Mouse (Mus musculus) left cerebral cortex, postnatal 25 days (tissue): ENCODE data around the gene Acer1. TPM values are rescaled to one million over a fixed set of nuclear protein-coding genes. Genes with fewer than 3 reads are reported as not detected.

Experiments
- DNase-seq, 2 experiments: peaks; one replicate each; pipeline ENCODE4 v3.0.0; 2022; ENCODE audit warnings: low spot score in 2 of 2, mixed read lengths in 1 of 2
- intact Hi-C: fragments of 180-260 bp; cut with DNase I; formaldehyde crosslinking; loops from one replicate; pipeline ENCODE4 v1.15.1; 2025
- total RNA-seq, 2 experiments: library from RNA; stranded (reverse); gene quantifications; 2 replicates each; pipeline ENCODE4 v1.2.3; 2021

The Acer1 gene
- not detected for total RNA-seq

DNA sequence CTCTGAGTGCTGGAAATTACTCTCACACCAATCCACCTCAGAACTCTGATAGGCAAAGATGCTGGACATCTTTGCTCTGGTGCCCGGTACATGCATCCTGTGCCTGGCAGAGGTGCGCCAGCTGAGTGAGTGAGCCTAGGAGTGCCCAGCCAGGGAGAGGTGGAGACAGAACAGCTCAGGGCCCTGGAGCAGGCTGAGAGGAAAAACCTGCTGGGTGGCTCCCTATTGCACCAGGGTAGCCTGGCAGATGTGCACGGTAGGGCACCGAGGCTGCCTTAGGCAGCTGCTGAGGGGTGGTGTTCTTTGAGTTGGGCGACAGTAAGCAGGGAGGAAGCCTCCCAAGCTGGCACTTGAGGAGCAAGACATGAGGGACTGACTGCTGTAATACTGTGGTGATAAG lies at the start of gene Acer1:
TSS of gene Acer1 (minus strand) at position 114 of the 400 bp plus-strand sequence.
- intact Hi-C loops, result no loop called here
- DNase-seq, result no peak

DNA sequence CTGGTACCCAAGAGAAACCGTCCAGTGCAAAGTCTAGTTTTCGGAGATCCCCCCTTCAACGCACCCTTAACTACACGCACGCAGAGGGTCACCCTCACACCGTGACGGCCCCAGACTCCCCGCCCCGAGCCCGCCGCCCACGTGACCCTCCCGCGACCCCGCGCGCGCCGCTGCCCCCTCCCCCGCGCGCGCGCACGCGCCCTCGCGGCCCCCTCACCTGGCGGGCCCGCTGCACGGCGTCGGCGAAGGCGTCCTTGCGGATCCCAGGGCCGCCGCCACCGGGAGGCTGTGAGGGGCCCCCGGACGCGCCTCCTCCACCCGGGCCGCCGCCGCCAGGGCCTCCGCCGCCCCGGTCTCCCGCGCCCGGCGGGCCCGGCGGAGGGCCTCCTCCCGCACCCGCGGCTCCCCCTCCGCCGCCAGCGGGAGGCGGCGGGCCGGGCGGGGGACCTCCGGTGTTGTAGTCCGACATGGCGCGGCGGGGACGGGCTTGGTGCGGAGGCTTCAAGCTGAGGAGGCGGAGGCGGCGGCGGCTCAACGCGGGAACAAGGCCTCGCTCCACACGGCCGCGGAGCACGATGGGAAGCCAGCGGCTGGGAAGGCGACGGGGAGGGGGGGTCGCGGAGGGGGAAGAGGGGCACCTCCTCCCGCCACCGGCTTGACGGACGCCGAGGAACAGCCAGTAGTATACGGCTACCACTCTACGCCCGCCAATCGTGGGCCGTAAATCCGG lies 49.2 kb upstream of the Acer1 start, which contains the start of gene Khsrp:
TSS of gene Khsrp (minus strand) at position 592 of the 730 bp plus-strand sequence.
- intact Hi-C loops, result loop anchor here (1.0 kb wide), 1 partner anchor 28 kb away; the partner anchor contains the start of genes Crb3 and Slc25a23
- DNase-seq, result peak in 1 of 2 experiments; percentile 28

DNA sequence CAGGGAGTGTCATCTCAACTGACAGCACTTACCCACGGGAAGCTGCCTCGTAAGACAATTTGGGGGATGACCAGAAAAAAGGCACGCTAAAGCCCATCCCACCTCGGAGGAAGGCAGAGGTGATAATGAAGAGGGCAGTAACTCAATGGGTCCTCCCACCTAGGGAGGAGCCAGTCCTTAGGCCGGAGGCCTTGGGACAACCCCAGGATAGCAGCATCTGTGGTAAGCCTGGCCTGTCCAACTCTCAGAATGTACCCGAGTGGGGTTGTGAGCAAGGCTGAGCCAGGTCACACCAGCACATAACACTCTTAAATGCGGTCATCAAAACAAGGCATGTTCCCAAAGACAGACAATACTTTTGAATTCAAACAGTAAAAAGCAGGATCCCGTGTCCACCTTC lies 47.8 kb upstream of the Acer1 start:
- no peak for DNase-seq
- intact Hi-C loops, result no loop called here

- intact Hi-C loops, result no loop called here
- no peak for DNase-seq
Observed at GRCm38 (mm10) chr17:57027471-57027870, 45.5 kb upstream of the Acer1 start.

DNA sequence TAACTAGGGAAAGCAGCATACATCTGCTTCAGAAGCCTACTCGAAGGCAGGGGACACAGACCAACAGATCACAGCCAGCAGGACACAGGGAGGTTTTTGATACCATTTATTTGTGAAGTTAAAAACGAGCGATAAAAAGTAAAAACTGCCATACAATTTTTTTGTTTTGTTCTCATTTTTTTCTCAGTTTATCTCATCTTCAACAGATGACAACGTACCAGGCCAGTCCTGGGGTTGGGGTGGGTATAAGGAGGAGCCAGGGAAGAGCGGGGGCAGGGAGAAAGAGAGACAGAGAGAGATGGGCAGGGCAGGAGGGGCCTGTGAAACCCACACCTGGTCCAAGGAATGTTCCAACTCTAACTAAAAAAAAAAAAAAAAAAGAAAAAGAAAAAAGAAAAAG lies 39.0 kb upstream of the Acer1 start:
- intact Hi-C loops, result no loop called here
- DNase-seq, result no peak

DNA sequence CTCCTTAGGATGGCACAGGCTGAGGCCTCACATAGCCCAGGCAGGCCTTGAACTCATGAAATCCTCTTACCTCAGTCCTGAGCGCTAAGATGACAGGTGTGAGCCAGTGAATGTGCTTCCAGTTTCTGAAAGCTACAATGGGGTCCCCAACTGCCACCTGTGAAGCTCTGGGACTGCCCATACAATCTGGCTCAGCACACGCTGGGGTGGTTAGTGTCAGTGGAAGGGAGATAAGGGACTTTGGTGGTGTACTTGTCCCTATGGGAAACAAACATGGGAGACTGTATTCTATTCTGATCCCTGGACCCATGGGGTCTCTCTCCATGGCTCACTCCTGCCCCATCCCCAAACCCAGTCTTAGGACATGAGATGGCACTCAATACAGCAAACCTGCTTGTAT lies 37.8 kb upstream of the Acer1 start:
- DNase-seq, result no peak
- intact Hi-C loops, result no loop called here

GRCm38 (mm10) chr17:57012245-57012795 lies 30.4 kb upstream of the Acer1 start:
- DNase-seq, result no peak

DNA sequence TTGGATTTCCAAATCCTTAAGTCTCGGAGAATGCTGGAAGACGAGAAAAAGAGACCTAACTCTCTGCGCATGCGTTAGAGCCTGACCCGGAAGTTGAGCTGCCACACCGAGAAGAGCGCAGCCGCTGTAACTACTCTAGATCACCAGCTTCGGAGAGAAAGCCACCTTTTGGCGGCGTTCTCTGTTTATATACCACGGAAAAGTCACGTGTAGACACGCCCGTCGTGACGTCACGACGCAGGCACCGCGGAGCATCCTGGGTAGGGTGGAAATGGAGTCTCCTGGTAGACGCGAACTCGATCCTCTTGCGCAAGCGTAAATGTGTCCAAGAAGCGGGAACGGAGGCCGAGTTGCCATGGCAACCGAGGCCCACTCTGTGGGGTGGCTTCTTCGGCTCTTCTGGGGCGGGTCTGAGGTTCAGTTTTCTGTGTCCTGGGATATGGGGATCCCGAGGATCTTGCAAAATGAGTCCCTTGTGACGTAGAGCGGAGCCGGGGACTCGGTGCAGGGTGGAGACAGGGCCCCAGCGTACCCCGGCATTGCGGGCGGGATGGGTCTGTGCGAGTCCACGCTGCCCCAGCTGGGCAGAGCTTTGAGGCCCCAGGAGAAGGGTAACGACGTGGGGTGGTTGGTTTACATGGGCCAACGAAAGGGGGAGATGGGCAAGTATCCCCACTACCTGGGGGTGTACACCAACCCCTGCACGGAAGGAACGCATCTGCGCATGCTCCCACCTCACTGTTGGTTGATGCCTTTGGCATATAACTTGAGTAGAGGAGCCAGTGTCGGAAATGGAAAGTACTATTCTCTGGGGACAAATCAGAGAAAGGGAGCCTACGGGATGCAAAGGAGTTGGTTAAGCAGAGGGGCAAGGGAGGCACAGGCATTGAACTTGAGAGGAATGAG lies 29.6 kb upstream of the Acer1 start, which contains the start of the genes Gtf2f1 and Gm17949:
TSS of gene Gtf2f1 (minus strand) at position 53 of the 906 bp plus-strand sequence.
TSS of gene Gm17949 (plus strand) at position 234 of the 906 bp plus-strand sequence.
- DNase-seq, result peak; percentile 95 to 99
- intact Hi-C loops, result loop anchor here (1.0 kb wide), 3 partner anchors 14 to 48 kb away; partner anchors contain the start of genes Alkbh7, Clpp, Crb3 and Slc25a23

More at GRCm38 (mm10) chr17:57012245-57012795, 30.4 kb upstream of the Acer1 start:
- intact Hi-C loops, result no loop called here

- DNase-seq, result no peak
- intact Hi-C loops, result loop anchor here (1.0 kb wide), 3 partner anchors 14 to 48 kb away; partner anchors contain the start of genes Alkbh7, Clpp, Crb3 and Slc25a23
Observed at GRCm38 (mm10) chr17:57010911-57011235, 28.9 kb upstream of the Acer1 start.

DNA sequence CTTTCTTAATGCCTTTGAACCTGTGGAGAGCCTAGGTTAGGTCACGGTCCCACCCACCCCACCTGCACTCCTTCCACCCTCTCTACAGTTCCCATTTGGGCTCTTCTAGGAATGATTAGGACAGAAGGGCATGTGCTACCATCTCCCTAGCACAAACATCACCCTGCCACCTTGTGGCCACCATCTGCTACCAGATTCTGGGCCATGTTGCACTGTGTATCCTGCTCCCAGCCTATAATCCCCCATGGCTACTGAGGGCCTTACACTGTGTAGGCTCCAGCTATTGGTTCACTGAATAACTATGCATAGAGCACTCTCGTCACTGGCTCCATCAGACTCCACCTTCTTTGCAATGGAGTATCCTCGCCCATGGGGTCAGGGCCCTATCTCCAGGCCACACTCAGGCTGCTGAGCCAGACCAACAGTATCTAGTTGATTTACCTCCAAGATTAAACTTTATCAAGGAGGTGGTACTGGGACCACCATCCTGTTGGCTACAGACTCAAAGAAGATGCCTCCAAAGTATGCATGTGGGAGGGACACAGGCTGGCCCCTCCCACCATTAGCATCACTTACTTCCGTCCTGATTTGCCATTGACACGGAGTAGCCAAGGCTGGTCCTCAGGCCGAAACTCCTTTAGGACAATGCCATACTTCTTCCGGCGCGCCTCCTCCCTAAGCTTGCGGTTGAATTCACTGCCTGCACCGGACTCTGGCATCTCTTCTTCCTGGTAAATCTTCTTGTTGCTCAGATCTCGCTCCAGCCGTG lies 25.4 kb upstream of the Acer1 start:
- DNase-seq, result no peak
- intact Hi-C loops, result no loop called here

DNA sequence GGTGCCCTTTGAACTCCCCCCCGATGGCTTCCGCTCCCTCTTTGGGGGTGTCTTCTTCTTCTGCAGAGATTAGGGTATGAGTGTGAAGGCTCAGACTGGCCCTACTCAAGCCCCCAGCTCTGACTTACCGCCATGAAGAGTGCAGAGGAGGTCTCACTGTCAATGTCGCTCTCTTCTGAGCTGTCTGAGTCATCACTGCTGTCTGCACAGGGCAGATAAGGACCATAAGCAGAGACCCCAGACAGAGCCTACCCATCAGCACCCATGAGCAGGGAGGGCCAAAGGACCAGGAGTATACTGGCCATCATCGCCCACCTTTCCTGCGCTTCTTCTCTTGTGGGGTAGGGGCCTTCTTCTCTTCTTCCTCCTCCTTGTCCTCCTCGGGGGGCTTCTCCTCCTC lies 22.1 kb upstream of the Acer1 start:
- DNase-seq, result no peak
- intact Hi-C loops, result no loop called here

- intact Hi-C loops, result no loop called here
- no peak for DNase-seq
Observed at GRCm38 (mm10) chr17:57001228-57001627, 19.3 kb upstream of the Acer1 start.

GRCm38 (mm10) chr17:56999968-57000609 lies 18.2 kb upstream of the Acer1 start, which contains the start of gene Pspn:
Pspn (minus strand) TSS chr17:57000018.
- DNase-seq, result no peak
- intact Hi-C loops, result loop anchor here (5.0 kb wide), 2 partner anchors 103 to 167 kb away; no protein-coding TSS in a partner anchor

GRCm38 (mm10) chr17:56999414-56999813 lies 17.5 kb upstream of the Acer1 start:
- intact Hi-C loops, result loop anchor here (5.0 kb wide), 2 partner anchors 102 to 168 kb away; no protein-coding TSS in a partner anchor
- DNase-seq, result no peak

GRCm38 (mm10) chr17:56997029-56997667 lies 15.2 kb upstream of the Acer1 start, which contains the start of gene Alkbh7:
Alkbh7 (plus strand) TSS chr17:56997339.
- intact Hi-C loops, result loop anchor here (1.0 to 5.0 kb wide), 3 partner anchors 14 to 170 kb away; partner anchors contain the start of genes Gm17949 and Gtf2f1
- DNase-seq, result peak; percentile 95 to 97

DNA sequence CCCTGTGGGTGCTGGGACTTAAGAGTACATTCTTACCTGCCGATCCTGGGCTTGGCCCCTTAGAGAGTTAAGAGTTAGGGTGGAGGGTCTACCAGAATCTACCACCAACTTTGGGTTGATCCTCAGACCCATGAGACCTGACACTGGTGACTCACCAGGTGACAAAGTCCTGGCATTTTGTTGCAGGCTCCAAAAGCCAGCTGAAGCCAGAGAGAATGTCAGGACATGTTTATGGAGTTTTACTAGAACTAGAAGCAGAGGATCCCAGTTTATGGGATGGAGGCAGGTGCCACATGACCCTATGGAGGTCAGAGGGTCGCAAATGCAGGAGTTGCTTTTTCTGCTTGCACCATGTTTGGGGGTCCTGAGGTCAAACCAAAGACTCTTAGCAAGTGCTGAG lies 14.6 kb upstream of the Acer1 start:
- intact Hi-C loops, result loop anchor here (5.0 kb wide), 2 partner anchors 99 to 171 kb away; no protein-coding TSS in a partner anchor
- no peak for DNase-seq

GRCm38 (mm10) chr17:56995046-56995445 lies 13.1 kb upstream of the Acer1 start:
- intact Hi-C loops, result loop anchor here (5.0 kb wide), 2 partner anchors 98 to 172 kb away; no protein-coding TSS in a partner anchor
- DNase-seq, result no peak

- DNase-seq, result no peak
- intact Hi-C loops, result loop anchor here (1.0 kb wide), 2 partner anchors 20 to 256 kb away; partner anchors contain the start of genes Gm17949 and Gtf2f1
Observed at GRCm38 (mm10) chr17:56990966-56991365, 9.0 kb upstream of the Acer1 start.
